Mouse (Mus musculus): ENCODE data around the gene Cdh10.

GRCm38 (mm10) chr15:18890358-18890757, 71.6 kb downstream of the Cdh10 start:
- TF ChIP-seq CTCF (IDR thresholded peaks at IDR 0.05; ENCODE audit: low read depth) (no peak), EP300 (IDR thresholded peaks at IDR 0.05; ENCODE audit: low read depth) (no peak)

All from liver, embryonic 14.5 days (tissue).